Mouse (Mus musculus) left cerebral cortex, postnatal 10 days (tissue): Measurements from ENCODE around the gene Unc50. TPM values are rescaled to one million over a fixed set of nuclear protein-coding genes. Genes with fewer than 3 reads are reported as not detected.

Source experiments
- DNase-seq, 2 experiments: peaks; one replicate each; pipeline ENCODE4 v3.0.0; 2021 to 2022; ENCODE audit warnings: low spot score in 2 of 2, mixed read lengths in 1 of 2; ENCODE audit errors: extremely low spot score in 1 of 2
- intact Hi-C: fragments of 180-260 bp; cut with DNase I; formaldehyde crosslinking; loops from one replicate; pipeline ENCODE4 v1.15.1; 2025
- total RNA-seq, 2 experiments: library from RNA; stranded (reverse); gene quantifications; 2 replicates each; pipeline ENCODE4 v1.2.3; 2021

Unc50 gene
- total RNA-seq, 2 experiments from 2014 or later: 57.8 to 63.8 TPM

DNA sequence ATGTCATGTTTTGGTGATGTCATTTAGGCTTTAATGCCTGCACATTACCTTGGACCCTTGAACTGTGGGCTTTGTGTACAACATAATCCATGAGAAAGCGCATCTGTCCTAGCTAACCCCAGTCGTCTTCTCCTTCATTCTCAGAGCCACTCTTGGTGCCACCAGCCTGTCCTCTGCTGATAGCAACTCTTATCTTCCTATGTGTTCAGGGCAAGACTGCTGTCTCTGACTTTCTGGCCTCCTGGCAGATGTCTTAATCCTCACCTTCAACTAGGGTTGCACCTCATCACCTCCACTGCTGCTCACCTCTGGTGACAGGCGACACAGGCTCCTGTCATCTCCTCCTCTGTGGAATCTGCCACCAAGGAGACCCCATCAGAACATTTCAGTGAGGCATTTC is 6.5 kb downstream of the Unc50 start:
- no peak for DNase-seq
- intact Hi-C loops: no loop called here

DNA sequence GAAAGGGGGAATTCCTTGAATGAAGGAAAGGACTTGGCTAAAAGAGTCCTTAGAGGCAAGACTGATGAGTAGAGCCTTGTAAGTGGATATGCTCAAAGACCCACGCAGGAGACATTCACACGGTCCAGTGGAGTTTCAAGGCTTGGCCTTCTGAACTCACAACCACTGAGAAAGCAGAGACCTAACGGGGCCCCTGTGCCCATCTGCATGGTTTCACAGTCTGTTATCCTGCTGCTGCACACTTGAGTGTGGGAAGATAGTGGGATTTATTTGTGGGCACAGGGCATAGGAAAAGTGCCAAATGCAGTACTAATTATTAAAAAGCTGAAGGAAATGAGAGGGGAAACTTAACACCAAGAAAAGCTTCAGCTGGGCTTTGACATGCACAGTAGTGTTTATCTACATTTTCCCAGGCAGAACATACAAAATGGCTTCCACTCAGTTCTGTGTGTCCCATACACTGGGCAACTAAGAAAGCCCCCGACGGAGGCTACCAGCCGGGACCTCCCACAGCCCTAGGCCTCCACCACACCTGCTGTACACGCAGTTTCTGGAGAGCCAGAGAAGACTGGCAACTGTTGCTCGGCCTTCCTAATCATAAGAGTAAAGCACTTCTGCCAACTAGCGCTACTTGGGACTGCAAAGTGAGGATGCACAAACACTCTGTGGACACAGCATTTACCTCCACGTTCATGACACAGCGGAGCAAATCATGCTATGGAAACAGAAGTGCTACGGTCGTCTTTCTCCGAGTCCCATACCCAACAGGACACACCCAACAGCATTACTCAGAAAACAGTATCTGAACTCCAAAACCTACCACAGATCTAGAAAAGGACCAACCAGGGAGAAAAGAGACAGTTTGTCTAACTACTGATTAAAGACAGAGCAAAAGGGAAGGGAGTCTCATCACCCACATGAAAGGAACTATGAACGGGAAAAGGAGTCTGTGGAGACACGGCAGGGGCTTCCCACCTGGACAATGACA is 13.2 kb downstream of the Unc50 start:
- no peak for DNase-seq
- intact Hi-C loops: no loop called here

GRCm38 (mm10) chr1:37448361-37449095 is 18.6 kb downstream of the Unc50 start:
- intact Hi-C loops: loop anchor here (5.0 kb wide), 1 partner anchor 189 kb away; no protein-coding TSS in a partner anchor
- DNase-seq: peak in 1 of 2 experiments; percentile 66

DNA sequence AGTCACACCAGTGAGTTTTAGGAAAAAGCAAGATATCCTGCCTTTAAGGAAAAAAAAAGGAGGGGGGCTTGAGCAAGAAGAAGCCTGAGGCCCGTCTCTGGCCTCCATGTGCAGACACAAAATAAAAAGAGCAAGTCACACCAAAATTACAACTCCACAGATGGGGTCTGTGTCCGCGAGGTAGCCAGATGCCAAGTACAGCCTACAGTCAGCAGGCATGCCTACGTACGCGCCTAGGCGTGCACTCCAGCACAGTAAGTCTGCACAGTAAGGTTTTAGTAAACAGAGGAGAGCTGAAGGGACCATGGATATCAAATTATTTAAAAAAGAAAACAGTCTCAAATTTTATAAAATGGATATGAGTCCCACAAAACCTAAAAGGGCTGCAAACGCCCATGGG is 21.3 kb downstream of the Unc50 start:
- intact Hi-C loops: no loop called here
- no peak for DNase-seq

GRCm38 (mm10) chr1:37457546-37457945 is 27.6 kb downstream of the Unc50 start:
- intact Hi-C loops: no loop called here
- DNase-seq: no peak

DNA sequence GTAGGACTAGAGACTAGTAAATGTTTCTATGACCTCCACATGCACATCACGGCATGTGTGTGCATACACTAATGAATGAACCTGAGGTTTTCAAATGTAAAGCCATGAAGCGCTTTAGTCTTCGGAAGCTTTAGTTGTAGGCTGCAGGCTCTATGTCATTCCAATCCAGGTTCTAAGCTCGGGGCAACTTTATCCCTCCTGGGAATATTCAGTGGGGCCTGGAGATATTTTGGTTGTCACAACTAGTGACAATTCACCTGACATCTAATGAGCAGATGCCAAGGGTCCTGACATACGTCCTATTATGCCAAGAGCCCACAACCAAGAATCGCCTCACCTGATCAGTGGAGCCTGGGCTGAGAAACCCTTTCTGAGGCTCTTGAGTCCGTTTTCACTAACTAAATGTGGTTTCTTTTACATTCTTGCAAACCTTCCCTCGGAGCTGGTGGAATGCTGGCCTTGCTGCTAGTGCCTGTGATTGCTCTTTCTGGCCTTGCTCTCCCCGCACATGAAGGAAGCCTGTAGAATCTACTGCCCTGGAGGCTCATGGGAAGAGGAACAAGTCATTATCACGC is 35.0 kb downstream of the Unc50 start:
- DNase-seq: no peak
- intact Hi-C loops: no loop called here

- DNase-seq: no peak
- intact Hi-C loops: no loop called here
Measured at GRCm38 (mm10) chr1:37466322-37466995, 36.5 kb downstream of the Unc50 start.

DNA sequence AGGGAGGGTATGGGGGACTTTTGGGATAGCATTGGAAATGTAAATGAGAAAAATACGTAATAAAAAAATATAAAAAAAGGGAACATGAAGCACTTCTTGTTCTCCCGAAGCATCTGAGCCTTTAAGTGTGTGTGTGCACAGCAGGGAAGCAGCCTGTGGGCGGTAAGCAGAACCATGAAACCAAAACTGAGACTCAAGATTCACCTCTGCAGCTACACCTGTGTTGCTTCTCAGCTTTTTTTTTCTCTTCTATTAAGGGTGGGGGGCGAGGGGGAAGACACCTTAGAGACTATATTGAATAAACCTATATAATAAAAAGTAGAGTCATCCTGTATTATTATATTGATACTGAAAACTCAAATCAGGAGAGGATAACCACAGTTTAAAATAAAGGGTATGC is 37.9 kb downstream of the Unc50 start:
- intact Hi-C loops: no loop called here
- no peak for DNase-seq

- intact Hi-C loops: no loop called here
- no peak for DNase-seq
Measured at GRCm38 (mm10) chr1:37469007-37469406, 39.1 kb downstream of the Unc50 start.

GRCm38 (mm10) chr1:37471179-37472148 is 41.5 kb downstream of the Unc50 start:
- DNase-seq: no peak
- intact Hi-C loops: loop anchor here (5.0 kb wide), 1 partner anchor 166 kb away; no protein-coding TSS in a partner anchor

- intact Hi-C loops: loop anchor here (5.0 kb wide), 1 partner anchor 164 kb away; no protein-coding TSS in a partner anchor
- DNase-seq: no peak
Measured at GRCm38 (mm10) chr1:37473251-37473650, 43.3 kb downstream of the Unc50 start.

DNA sequence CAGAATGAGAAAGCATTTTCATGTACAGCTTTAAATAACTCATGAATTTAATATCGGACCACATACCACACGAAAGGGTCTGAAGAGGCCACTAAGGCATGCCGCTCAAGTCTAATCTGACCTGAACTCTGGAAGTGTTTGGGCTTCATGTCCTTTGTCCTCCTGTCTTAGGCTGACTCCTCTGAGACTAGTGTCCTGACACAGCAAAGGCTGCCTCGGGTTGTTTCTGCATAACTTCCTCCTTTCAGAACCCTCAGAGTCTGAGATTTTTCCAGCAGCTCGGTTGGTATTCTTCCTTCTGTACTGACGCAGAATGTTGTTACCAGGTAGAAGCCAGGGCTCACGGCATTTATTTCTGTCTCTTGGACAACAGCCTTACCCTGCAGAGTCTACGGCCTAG is 44.1 kb downstream of the Unc50 start:
- DNase-seq: no peak
- intact Hi-C loops: loop anchor here (5.0 kb wide), 1 partner anchor 163 kb away; no protein-coding TSS in a partner anchor

DNA sequence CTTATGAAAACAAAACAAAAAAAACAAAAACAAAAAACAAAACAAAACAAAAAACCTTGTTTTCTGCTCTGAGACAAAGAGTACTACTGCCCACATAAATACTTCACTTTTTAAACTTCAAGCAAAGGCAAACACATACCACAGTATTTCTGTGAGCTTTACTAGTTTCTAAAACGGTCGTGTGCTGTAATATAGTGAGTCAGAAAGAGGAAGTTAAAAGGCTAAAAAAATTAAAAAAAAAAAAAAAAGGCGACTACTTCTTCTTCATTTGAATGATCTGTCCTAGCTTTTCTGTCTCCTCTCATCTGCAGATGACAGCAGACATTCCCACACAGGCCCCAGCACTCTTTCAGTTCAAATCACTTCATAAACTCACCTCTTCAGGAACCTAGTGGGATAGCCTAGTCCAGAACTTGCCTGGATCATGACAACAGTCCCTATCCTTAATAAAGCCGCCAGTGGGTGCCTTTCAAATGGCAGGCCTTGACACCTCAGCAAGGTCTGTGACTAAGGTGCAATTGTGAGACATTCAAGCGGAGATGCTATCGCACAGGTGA is 44.8 kb downstream of the Unc50 start:
- intact Hi-C loops: loop anchor here (5.0 kb wide), 1 partner anchor 163 kb away; no protein-coding TSS in a partner anchor
- DNase-seq: no peak

DNA sequence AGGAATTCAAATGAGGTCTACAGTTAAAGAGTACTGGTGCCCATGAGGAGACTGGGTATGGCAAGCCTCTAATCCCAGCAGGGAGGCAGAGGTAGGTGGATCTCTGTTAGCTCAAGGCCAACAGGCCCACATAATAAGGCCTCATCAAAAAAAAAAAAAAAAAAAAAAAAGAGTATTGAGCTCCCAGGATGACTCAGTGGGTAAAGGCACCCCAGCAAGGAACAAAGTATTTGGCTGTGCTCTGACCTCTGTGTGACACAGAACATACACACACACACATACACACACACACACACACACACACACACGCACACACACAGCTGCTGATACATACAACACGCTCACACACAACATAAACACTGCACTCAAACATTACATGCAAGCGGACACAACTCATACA is 45.4 kb downstream of the Unc50 start:
- DNase-seq: no peak
- intact Hi-C loops: no loop called here

DNA sequence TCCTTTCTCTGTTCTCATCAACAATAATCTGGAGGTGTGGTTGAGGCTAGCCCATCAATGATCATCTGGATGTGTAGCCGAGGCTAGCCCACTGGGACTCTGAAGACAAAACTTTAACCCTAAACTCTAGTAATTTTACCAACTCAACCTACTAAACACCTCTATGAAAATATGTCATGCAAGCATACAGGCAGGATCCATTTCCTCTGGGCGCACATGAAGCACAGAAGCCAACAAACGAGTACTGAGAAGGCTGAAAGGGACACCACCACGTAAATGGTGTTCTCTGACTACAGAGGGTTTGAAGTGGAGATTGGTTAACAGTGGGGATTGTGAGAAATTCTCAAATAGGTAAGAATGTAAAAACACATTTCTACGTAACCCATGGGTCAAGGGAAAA is 47.3 kb downstream of the Unc50 start:
- intact Hi-C loops: no loop called here
- no peak for DNase-seq

DNA sequence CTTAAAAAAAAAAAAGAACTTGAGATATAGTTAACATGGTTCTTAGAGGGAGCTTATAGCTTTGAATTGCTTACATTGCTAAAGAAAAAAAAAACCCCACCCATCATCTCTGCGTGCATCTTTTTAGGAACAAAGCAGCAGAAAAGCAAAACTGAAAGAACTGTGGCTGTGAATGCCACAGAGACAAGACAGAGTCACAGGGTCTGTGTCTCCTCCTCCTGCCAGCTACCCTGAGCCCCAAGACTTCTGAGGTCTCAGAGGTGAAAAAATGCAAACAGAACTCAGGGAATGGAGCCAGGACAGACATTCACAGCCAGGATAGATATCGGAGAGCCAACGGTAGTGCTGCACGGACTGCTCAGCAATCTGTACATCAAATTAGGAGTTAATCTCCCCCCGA is 48.0 kb downstream of the Unc50 start:
- DNase-seq: no peak
- intact Hi-C loops: no loop called here

DNA sequence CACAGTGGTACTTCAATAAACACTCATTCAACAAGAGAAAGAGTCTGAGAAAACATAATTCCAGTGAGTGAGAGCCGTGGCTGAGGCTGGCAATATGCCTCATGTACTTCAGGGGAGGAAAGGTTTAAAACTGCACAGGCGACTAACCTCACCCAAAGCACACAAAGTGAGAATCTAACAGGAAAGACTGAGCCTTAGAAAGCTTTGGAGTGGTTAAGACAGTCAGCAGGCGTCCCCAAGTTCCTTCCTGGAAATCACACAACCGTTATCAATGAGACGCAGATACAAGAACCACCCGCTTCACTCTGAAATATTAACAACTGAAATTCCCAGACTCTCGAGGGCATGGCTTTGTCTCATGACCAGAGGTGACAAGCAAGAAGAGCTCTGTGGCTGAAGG is 48.5 kb downstream of the Unc50 start:
- intact Hi-C loops: no loop called here
- DNase-seq: no peak
